Mouse (Mus musculus) liver, embryonic 14.5 days (tissue): ENCODE data around the gene Nim1k.

ENCODE experiments used
- CTCF ChIP-seq: IDR thresholded peaks from 2 replicates; pipeline ENCODE4 v1.5.1; 2016; ENCODE audit warnings: antibody characterized with exemption, low read depth, control low read depth
- EP300 ChIP-seq: IDR thresholded peaks from 2 replicates; pipeline ENCODE4 v1.6.1; 2016; ENCODE audit warnings: antibody characterized with exemption, low read depth

GRCm38 (mm10) chr13:119791580-119792135 lies 36.0 kb upstream of the Nim1k start:
- no peak for TF ChIP-seq CTCF
- TF ChIP-seq EP300, result no peak
